Mouse (Mus musculus): ENCODE data around the gene Kansl3. TPM values are rescaled to one million over a fixed set of nuclear protein-coding genes. Genes with fewer than 3 reads are reported as not detected.

The Kansl3 gene
- polyA plus RNA-seq, 1 experiment from 2014 or later: 52.8 TPM

Small RNA genes within 50 kb of the gene (microRNA-seq; reads per million reads assigned to microRNA genes)
- gene Mir6898: not detected

Other genes with a start within 250 kb of the Kansl3 start
- gene Uggt1, start 124.5 kb downstream of the Kansl3 start, polyA plus RNA-seq (2016; fragmentation: Nextera tagmentation; extraction: Ambion mirVana): 47.2 and 52.9 TPM in 2 replicates
- gene Neurl3, start 94.5 kb downstream of the Kansl3 start, polyA plus RNA-seq (2016; fragmentation: Nextera tagmentation; extraction: Ambion mirVana): 0.55 and 0.74 TPM in 2 replicates
- gene Arid5a, start 61.4 kb downstream of the Kansl3 start, polyA plus RNA-seq (2016; fragmentation: Nextera tagmentation; extraction: Ambion mirVana): 4.5 and 4.9 TPM in 2 replicates
- 1.6 TPM in 2 replicates for gene Fer1l5, start 3.1 kb upstream of the Kansl3 start, polyA plus RNA-seq (2016; fragmentation: Nextera tagmentation; extraction: Ambion mirVana)
- 63.9 and 65.1 TPM in 2 replicates for gene Lman2l, start 76.1 kb upstream of the Kansl3 start, polyA plus RNA-seq (2016; fragmentation: Nextera tagmentation; extraction: Ambion mirVana)
- gene Cnnm4, start 102.4 kb upstream of the Kansl3 start, polyA plus RNA-seq (2016; fragmentation: Nextera tagmentation; extraction: Ambion mirVana): 16.8 and 17.7 TPM in 2 replicates
- gene Cnnm3, start 142.7 kb upstream of the Kansl3 start, polyA plus RNA-seq (2016; fragmentation: Nextera tagmentation; extraction: Ambion mirVana): 4.4 and 5.9 TPM in 2 replicates
- gene Ankrd23, start 167.7 kb upstream of the Kansl3 start, polyA plus RNA-seq (2016; fragmentation: Nextera tagmentation; extraction: Ambion mirVana): 18.5 and 19.0 TPM in 2 replicates
- gene Gm42417, start 170.2 kb upstream of the Kansl3 start, polyA plus RNA-seq (2016; fragmentation: Nextera tagmentation; extraction: Ambion mirVana): 0.67 and 0.74 TPM in 2 replicates
- 24.1 and 26.8 TPM in 2 replicates for gene Ankrd39, start 178.3 kb upstream of the Kansl3 start, polyA plus RNA-seq (2016; fragmentation: Nextera tagmentation; extraction: Ambion mirVana)
- gene Sema4c, start 189.2 kb upstream of the Kansl3 start, polyA plus RNA-seq (2016; fragmentation: Nextera tagmentation; extraction: Ambion mirVana): 34.1 and 35.3 TPM in 2 replicates